Mouse (Mus musculus): ENCODE measurements at regions not wholly inside any gene's neighbourhood (a gene's known extent, or its start where the extent isn't known, plus 50 kb on each side); places are given as distances from the start of the nearest gene placed in this dataset.

- TF ChIP-seq CTCF (IDR thresholded peaks at IDR 0.05; ENCODE audit: extremely low read depth, insufficient read length, insufficient replicate concordance, low read depth, low read length), result no peak
- no peak for TF ChIP-seq POLR2A (IDR thresholded peaks at IDR 0.05; ENCODE audit: low read depth, low read length)
These were observed 160.1 kb downstream of the Kcna5 start for GRCm38 (mm10) chr6:126374970-126375620.
